Mouse (Mus musculus): ENCODE measurements around the gene Gm45837.

Gene Gm45837

DNA sequence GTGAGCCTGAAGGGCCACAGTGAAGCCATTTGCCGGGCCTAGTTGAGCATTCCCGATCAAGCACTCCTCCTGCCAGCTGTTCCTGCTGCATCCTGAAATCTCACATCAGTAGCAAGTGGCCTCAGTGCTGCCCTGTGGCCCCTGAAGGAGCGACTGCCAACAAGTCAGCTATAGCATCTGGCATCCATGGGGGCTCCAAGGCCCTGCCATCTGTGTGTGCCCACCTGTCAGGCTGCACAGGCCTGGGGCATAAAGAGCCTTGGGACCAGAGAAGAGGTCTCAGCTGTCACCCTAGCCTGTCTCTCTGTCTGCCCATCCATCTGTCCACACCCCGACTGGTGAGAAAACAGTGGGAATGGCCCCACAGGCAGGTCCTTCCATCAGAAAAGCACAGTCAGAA, 54.2 kb downstream of the Gm45837 start:
- no peak for DNase-seq (ENCODE audit: low read depth, low spot score)

- DNase-seq (ENCODE audit: low read depth, low spot score): no peak
Measured at GRCm38 (mm10) chr7:101465392-101465791, 54.7 kb downstream of the Gm45837 start.

GRCm38 (mm10) chr7:101465850-101466580, 55.3 kb downstream of the Gm45837 start:
- no peak for DNase-seq (ENCODE audit: low read depth, low spot score)

GRCm38 (mm10) chr7:101466581-101467081, 55.9 kb downstream of the Gm45837 start:
- DNase-seq (ENCODE audit: low read depth, low spot score): no peak

- DNase-seq (ENCODE audit: low read depth, low spot score): no peak
Measured at GRCm38 (mm10) chr7:101471423-101471822, 60.7 kb downstream of the Gm45837 start.

GRCm38 (mm10) chr7:101471968-101472480, 61.3 kb downstream of the Gm45837 start:
- DNase-seq (ENCODE audit: low read depth, low spot score): no peak

- no peak for DNase-seq (ENCODE audit: low read depth, low spot score)
Measured at GRCm38 (mm10) chr7:101472598-101473558, 62.2 kb downstream of the Gm45837 start.

DNA sequence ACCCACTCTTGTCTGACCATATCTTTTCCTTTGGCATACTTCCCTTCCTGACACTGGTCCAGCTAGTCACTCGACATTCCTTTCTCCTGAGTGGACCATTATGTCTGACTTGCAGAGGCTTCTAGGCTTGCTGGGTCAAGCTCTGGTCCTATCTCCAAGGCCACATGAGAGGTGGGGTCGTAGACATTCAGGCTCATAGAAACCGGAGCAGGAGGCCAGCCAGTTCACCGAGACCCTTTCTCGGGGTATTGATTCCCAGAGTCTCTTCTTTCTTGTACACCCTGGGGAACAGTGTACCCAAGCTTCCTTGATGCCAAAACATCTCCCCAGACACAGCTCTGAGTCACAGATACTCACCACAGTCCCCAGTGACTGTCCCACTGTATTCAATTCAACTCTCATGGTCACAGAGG, 63.7 kb downstream of the Gm45837 start:
- no peak for DNase-seq (ENCODE audit: low read depth, low spot score)

DNA sequence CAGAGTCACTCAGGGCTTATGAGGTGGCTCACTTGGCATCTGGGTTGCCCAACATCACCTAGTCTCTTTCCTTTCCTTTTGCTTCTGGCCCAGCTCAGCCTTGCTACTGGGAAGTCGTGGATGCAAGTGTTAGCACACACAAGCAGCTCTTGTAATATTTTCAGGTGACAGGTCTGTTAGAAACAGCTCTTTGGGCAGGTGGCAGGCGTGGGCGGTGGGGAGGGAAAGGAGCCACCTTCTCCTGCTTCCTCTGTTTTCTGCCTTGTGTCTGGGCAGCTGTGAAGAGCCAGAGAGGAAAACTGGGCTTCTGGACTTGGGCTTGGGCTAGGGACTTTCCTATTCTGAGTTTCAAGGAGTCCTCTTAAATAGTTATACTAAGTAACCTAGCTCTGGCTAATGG, 65.3 kb downstream of the Gm45837 start:
- DNase-seq (ENCODE audit: low read depth, low spot score): no peak

DNA sequence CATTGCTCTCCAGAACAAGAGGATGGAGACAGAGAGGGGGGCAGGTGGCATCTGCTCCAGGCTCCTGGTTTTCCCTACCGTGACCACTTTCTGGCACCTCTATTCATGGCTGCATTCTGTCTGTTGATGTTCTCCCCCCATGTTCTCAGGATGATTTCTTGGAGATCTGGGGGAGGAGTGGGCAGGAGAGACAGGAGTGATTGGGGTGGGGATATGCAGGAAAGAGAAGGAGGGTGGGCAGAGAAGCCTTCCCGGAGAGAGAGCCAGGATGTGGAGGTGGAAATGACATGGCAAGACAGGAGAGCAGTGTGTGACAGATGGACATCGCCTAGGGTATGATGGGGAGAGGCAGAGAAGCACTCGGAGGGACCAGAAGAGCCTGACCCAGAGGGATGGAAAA, 65.8 kb downstream of the Gm45837 start:
- DNase-seq (ENCODE audit: low read depth, low spot score): no peak

DNA sequence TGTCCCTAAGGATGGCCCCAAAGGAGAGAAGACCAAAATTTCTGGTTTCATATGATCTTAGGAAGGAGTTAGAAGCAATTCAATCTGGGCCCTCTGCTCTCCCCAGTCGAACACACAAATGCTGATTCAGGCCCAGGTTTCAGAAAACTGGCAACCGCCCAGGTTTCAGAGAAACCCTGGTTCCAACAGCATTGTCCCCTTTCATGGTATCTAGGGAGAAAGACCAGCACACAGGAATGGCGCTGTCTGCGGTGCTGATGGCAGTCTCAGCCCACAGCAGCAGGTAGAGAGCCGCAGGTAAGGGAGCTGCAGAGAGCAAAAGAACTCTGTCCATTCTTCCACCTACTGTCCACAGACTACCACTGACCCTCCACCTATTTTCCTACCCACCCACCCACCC, 66.5 kb downstream of the Gm45837 start:
- DNase-seq (ENCODE audit: low read depth, low spot score): peak; percentile 38

DNA sequence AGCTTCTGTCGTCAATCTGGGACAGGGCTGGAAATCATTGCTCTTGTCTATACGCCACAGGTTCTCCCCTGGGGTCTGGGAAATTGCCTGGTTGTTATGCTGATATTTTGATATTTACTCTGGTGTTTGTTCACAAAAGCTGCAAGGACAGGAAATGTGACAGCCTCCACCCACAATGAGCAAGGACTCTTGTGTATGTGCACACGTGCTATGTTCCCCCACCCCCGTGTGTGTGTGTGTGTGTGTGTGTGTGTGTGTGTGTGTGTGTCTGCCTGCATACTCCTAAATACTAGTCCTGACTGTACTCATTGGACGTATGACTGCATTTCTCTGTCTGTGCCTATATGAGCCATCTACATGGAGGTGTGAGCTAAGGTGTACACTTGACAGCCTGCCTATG, 67.4 kb downstream of the Gm45837 start:
- DNase-seq (ENCODE audit: low read depth, low spot score): peak; percentile 25

GRCm38 (mm10) chr7:101479841-101480240, 69.2 kb downstream of the Gm45837 start:
- no peak for DNase-seq (ENCODE audit: low read depth, low spot score)

DNA sequence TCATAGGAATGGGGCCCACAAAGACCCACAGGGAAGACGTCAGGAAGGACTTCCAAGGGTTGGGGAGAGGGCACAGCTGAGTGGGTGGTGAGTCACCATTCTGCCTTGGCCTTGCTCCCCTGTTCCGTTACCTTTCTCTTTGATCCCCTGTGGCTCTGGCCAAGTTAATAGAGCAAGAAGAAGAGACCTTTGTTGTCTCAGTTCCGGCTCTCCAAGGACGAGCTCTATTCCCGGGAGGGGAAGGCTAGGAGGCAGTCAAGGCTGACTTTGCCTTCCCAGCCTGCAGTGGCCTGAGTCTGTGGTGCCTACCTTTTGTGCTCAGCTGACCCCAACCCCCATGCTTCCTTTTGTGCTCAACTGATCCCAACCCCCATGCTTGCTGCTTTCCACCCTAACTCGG, 70.0 kb downstream of the Gm45837 start:
- DNase-seq (ENCODE audit: low read depth, low spot score): peak; percentile 23

DNA sequence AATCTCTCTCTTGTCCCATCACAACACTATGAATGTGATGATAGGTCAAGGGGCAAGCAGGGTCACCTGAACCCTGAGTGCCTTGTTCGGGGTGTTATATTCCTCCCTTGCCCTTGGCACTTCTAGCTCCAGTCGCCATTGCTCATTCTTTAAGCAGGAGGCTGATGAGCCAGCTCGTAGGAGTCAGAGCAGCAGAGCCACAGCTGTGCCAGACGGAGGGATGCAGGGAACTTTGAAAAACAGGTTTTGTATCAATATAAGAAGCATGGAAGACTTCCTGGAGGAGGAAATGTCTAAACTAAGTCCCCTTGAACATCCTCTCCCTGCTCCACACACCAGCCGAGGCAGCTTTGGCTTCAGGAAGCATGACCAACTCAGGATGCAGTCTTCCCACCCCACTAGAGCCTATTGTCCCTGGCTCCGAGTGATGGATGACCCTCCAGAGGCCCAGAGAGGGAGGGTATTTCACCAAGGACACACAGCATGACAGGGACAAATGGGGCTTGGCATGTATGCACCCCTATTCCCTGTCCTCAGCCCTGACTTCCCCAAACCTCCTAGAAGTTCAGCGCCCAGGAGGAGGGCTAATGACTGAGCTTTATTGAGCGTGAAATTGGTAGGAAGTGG, 71.3 kb downstream of the Gm45837 start:
- no peak for DNase-seq (ENCODE audit: low read depth, low spot score)

DNA sequence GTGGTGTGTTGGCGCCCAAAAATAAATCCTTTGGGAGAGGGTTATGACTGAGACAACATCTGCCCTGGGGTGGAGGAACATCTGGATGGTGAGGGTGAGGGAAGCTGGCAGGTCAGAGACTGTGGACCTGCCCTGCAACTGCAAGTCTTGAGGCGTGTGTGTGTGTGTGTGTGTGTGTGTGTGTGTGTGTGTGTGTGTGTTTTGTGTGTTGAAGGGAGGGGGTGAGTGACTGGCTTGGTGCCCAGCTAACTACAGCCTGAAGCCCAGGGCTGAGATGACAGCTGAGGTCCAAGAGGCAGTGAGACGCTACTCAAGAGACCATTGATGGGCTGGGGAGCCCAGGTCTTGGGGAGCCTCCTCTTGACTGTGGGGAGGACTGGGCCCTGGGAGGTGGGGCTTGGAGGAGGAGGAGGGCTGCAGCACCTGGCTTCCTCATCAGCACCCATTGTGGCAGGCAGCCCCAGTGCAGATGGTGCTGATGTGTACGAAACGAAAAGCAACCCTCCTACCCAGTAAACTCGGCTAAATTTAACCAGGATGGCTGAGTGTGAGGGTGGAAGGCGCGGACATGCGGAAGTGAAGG, 71.9 kb downstream of the Gm45837 start:
- no peak for DNase-seq (ENCODE audit: low read depth, low spot score)

DNA sequence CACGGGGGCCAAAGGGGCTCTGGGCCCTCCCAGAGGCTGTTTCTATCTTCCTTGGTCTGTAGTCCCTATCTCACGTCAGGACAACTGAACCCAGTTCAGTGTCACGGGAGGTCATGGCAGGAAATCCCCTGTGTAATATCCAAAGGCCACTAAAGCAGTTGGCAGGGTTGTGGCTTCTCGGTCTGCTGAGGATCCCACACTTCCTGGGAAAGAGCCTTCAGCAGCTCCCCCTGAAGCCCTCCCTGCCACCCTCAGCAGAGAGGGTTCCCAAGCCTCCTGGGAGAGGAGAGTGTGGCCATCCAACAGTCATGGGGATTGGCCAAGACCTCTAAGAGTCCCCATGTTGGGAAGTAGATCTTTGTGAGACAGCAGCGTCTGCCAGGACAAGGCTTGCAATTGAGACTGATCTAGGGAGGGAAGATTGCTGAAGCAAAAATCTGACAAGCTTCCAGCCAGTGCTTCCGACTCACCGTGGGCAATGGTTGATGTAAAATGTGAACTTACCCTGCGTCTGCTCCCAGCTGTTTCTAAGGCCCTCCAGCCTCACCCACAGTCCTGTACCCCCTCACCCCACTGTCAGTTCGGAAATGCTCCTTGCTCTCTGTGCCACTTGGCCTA, 72.9 kb downstream of the Gm45837 start:
- no peak for DNase-seq (ENCODE audit: low read depth, low spot score)

GRCm38 (mm10) chr7:101487102-101487501, 76.4 kb downstream of the Gm45837 start:
- no peak for DNase-seq (ENCODE audit: low read depth, low spot score)

DNA sequence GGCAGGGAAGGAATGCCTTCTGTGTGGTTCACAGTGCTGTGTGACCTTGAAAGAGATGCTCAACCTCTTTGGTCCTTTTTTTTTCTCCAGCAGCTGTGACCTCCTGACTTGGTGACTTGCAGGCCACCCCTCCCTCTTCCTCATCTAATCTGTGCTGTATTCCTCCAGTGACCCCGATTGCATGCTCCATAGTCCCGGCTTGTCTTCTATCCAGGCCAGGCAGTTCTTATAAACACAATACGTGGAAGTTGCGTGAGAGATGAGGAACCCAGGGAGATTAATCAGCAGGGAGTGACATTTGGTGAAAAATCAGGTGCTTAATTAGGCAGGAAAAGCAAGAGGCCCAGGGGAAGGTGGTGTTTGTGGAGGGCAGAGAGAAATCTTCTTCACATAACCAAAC, 80.3 kb downstream of the Gm45837 start:
- no peak for DNase-seq (ENCODE audit: low read depth, low spot score)

DNA sequence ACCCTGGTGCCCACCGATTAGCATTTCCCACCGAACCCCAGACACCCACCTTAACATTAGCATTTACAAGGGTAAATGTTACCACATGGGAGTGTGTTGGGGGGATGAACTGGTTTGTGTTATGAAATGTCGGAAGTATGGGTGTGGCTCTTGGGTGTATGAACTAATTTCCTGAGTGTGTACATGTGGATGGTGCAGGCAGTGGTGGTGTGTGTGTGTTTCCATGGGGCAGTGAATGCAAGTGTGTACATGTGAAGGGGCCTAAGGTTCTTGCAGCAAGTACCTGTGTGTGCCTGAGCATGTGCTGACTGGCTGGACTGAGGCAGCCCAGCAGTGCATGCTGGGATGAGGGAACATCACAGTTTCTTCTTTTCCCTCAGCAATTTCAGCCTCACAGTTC, 87.7 kb downstream of the Gm45837 start:
- DNase-seq (ENCODE audit: low read depth, low spot score): no peak

DNA sequence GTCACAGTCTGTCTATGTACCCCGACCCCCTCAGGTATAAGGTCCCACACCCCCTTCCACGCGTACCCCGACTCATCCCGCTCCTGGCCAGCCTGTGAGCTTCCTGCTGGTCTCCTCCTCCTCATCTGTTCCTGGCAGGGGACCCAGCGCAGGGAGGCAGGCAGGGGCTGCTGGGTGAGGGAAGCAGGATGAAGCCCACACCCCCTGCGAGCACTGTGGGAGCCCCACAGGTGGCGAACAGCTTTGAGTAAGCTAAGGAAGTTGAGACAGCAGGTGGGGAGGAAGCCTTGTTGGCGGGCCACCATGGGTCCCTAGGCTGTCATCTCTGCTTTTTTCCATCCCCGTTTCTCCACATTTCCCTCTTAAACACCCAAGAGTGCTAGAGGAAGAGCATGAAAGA, 88.6 kb downstream of the Gm45837 start:
- DNase-seq (ENCODE audit: low read depth, low spot score): no peak

Measured in ZHBTc4 (cell line).